Mouse (Mus musculus): ENCODE data around the gene Cdc14a.

The Cdc14a gene

GRCm38 (mm10) chr3:116414451-116414860 is 9.4 kb downstream of the Cdc14a start:
- no peak for DNase-seq (ENCODE audit: low spot score in 2 of 2)

GRCm38 (mm10) chr3:116412954-116413724 is 10.7 kb downstream of the Cdc14a start:
- DNase-seq (ENCODE audit: low spot score in 2 of 2), result no peak

DNA sequence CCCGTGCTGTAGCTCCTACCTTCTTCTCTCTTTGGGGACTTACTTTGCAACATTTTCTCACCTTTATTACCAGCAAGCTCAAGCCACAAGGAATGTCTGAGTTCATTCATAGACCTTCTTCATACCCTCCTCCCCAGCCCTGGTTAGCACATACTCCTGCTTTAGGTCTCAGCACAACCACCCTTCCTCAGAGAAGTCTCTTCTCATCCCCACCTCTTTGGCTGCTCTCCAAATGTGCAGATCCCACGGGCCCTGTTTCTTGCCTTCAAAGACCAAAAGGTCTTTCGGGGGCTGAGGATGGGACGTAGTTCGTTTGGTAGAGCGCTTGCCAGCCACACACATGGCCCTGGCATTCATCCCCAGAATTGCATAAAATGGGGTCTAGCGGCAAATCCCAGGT is 13.8 kb downstream of the Cdc14a start:
- DNase-seq (ENCODE audit: low spot score in 2 of 2), result no peak

- DNase-seq (ENCODE audit: low spot score in 2 of 2), result no peak
Measured at GRCm38 (mm10) chr3:116409486-116409885, 14.3 kb downstream of the Cdc14a start.

DNA sequence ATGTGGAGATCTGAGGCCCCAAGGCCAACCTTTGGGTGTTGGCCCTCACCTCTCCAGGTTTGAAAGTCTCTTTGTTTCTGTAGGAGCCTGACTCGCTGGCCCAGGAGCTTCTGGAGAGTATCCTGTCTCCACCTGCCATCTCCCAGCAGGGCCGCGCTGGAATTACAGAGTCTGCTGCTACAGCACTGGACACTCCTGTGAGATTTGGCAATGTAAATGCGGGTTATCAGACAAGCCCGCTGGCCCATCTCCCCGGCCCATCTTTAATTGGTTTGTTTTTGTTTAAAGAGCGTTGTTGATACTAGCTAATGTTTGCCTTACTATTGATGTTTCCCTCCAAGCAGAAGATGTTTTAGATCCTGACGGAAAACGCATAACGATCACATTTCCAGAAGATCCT is 15.0 kb downstream of the Cdc14a start:
- DNase-seq (ENCODE audit: low spot score in 2 of 2), result no peak

- DNase-seq (ENCODE audit: low spot score in 2 of 2), result no peak
Measured at GRCm38 (mm10) chr3:116405516-116405915, 18.3 kb downstream of the Cdc14a start.

DNA sequence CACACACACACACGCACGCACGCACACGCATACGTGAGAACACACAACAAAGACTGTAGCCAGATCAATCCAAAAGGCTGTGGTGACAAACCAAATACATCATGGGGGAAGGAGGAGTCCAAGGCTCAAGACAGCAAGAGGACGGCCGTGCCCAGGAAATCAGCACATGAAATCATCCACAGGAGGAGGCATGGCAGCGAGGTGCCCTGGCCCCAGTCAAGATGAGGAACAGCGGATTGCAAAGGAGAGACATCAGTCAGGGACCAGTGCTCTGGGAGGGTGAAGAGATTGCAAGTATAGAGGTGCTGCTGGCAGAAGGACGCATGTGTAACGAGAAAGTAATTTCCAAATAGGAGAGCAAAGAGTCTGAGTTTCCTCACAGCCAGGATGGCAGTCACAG is 22.4 kb downstream of the Cdc14a start:
- no peak for DNase-seq (ENCODE audit: low spot score in 2 of 2)

DNA sequence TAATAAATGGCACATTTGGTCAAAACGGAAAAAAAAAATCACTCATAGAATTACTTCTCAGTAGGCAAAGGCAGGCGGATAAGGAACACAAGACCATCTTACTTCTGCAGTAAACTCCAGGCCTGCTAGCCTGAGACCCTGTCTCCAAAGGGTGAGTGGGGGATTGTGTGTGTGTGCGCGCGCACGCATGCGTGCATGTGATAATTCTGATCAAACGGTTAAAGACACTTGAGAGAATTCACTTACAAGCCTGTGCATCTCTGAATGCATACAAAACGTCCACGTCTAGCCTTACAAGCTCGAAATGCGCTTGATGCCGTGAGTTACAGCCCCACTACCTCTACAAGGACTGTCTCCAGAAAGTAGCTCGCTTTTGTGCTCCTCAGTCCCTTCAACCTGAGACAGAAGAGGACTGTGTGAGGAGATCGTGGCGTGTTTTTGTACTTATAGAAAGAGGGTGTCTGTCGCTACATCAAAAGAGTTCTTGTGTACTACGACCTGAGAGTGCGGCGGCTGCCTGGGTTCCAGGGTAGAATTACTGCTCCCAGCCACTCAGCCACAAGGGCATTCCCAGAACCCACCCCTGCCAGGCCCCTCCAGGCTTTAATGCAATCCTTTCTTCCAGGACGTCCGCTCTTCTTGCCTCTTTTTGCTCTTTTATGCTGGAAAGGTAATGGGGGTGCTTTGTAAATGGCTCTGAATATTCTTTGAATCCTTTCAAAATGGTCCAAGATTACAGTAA is 24.3 kb downstream of the Cdc14a start:
- no peak for DNase-seq (ENCODE audit: low spot score in 2 of 2)

DNA sequence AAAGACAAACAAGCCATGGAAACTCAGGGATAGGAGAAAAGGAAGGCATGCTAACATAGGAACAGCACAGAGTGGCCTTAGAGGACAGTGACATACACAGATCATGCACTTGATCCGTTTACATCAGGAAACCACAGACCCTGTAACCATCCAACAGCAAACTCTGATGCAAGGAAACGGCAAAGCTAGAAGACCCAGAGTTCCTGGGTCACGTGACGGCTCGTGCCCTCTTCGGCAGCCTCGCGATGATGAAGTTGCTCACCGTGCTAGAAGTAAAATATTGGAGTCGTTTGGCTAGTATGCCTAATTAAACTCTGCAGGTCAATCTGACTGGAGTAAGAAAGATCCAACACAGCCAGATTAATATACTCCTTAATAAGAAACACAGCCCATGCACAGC is 25.3 kb downstream of the Cdc14a start:
- DNase-seq (ENCODE audit: low spot score in 2 of 2), result no peak

- no peak for DNase-seq (ENCODE audit: low spot score in 2 of 2)
Measured at GRCm38 (mm10) chr3:116397976-116398375, 25.9 kb downstream of the Cdc14a start.

- no peak for DNase-seq (ENCODE audit: low spot score in 2 of 2)
Measured at GRCm38 (mm10) chr3:116397341-116397740, 26.5 kb downstream of the Cdc14a start.

DNA sequence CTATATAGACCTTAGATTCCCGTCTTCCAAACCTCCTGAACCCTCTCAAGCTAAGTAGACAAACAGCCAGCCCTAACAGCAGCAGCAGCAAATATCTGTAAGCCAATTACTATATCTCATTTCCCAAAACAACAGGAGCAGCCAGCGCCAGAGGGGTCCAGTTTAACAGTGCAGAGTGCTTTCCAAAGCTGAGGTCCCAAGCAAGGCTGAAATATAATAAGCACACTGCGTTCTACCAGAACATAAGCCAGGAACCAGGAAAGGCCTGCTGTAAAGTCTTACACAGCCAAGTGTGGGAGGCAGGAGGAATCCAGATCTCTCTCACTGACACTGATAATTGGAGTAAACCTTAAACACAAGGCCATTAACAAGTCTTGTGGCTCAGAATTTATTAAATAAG is 27.3 kb downstream of the Cdc14a start:
- DNase-seq (ENCODE audit: low spot score in 2 of 2), result no peak

DNA sequence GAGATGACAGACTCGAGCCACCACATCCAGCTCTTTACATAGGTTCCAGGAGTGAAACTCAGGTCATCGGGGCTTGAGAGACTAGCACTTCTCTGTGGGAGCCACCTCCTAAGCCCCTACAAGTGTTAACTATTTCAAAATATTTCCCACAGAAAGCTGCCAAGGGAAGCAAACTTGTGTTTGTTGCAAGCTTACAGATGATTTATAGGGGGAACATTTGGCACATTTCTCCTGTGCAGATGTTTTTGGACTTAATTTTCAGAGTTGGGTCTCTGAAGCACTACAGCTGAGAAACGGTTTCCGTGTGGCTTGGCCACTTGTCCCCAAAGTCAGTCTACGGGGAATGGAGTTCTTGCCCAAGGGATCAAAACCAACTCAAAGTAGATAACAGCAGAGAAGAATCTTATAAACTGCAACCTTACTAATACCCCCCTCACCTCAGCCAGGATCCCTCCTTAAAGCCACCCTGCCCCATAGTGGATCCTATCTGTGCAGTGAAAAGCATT is 28.9 kb downstream of the Cdc14a start:
- no peak for DNase-seq (ENCODE audit: low spot score in 2 of 2)

GRCm38 (mm10) chr3:116391399-116391798 is 32.4 kb downstream of the Cdc14a start:
- no peak for DNase-seq (ENCODE audit: low spot score in 2 of 2)

GRCm38 (mm10) chr3:116389500-116390470 is 34.0 kb downstream of the Cdc14a start:
- no peak for DNase-seq (ENCODE audit: low spot score in 2 of 2)

DNA sequence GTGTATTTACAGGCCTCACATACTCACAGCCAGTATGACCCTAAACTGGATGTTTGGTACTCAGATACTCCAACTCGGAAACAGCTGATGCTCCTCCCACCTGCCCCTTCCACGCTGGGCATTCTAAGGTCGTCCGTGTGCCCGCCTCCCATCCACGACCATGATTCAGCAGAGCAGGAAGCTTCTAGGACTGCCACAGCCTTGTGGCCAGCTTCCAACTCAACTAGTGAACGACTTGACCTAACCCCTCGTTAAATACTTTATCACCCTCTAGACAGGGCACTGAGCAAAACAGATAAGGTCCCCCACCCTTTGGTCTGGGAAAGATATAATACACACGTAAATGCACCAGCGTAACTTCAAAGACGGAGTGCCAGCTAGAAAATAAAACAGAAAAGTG is 35.0 kb downstream of the Cdc14a start:
- no peak for DNase-seq (ENCODE audit: low spot score in 2 of 2)

DNA sequence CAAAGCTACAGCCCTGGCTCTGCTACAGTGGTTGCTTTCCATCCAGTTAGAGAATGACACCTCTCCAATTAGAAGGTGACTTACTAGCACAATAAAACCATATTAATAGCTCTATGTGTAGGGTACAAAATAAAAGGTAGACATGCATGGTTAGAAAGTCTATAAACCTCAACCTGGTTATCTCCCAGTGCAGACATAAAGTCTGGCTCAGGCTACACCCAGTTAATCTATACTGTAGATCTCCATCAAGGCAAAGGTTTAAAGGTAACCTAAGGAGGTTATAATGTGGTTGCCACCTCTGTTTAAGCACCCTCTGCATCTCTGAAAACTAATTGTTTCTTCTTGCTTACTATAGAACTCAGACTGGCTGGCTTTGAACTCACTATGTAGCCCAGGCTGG is 36.9 kb downstream of the Cdc14a start:
- DNase-seq (ENCODE audit: low spot score in 2 of 2), result no peak

- no peak for DNase-seq (ENCODE audit: low spot score in 2 of 2)
Measured at GRCm38 (mm10) chr3:116386342-116386741, 37.5 kb downstream of the Cdc14a start.

- DNase-seq (ENCODE audit: low spot score in 2 of 2), result no peak
Measured at GRCm38 (mm10) chr3:116384319-116384718, 39.5 kb downstream of the Cdc14a start.

DNA sequence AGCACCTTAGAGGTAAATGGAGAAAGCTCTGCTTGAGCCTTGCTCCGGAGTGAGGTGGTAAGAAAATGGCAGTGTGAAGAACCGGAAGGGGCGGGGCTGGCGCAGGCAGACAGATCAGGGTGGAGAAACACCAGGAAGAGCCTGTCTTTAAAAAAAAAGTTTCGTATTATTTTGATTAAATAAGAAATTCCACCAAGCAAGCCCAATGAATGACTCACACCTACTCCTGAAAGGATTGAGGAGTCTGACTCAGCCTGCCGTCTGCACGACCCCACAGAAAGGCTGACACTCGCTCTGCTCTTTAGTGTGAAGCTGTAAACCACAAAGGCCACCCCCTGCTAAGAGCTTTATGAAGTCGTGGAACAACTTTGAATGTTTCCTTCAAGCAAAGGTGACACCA is 43.5 kb downstream of the Cdc14a start:
- no peak for DNase-seq (ENCODE audit: low spot score in 2 of 2)

DNA sequence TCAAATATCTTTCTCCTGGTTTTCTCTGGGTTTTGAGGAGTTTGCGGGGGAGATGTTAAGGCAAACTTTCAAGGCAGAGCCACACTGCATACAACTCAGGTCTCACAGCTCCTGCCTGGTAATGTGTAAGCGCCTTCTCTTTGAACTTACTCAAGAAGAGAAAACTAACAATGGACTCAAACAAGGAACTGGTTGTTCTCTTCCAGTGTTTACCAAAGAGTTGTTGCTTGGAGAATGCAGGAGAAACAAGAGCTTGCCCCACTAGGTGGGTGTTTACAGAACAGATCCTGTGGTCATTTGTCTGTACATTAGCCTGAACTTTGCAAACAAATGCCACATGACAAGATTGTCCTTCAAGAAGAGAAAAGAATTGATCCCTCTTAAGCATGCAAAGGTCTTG is 48.4 kb downstream of the Cdc14a start:
- DNase-seq (ENCODE audit: low spot score in 2 of 2), result no peak

DNA sequence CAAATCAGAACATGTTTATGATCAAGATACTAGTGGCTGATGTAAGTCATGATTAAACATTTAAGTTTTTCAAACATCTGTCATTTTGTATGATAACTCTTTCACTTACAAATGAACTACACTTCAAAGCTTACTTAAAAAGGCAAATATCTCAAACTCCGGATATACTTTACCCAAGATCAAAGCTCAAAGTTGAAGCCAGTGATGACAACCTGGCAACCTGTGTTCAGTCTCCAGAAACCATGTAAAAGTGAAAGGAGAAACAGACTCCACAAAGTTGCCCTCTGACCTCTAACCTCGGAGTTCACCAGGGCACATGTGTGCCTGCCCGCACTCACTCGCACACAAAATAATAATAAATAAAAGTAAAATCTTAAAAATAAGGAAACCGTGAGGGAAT is 49.3 kb downstream of the Cdc14a start:
- DNase-seq (ENCODE audit: low spot score in 2 of 2), result no peak
